In the genomic region with DNA sequence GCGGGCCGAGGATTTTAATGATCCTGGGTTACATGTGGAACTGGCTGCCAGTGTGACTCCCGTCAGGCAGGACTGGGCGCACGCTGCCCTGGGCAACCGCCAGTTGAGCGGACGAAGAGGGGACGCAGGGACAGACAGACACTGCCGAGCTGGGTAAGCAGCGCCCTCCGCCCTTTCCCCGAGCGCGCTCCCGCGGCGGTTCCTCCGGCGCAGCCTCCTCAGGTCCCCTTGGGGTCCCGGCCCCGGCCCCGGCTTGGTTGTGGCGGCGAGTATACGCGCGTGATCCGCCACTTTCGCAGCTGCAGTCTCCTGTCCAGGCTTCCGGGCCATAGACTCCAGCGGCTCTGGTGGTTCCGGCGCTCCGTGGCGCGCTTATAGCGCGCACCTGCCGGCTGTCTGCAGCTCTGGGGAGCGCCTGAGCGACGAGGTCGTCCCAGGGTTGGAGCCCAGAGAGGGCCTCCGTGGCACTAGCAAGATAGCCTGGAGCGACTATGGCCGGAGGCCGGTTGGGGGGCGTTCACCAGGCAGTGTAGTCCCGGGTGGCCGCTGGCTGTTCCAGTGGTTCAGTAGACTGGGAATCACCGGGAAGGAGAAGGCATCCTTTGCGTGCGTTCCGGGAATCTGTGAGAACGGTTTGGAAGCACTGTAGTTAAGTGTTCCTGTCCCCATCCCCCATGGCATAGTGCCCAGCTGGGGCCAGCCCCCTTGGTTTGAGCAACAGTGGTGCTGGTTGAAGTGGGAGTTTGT, we compare ENCODE assay signal across 9 mouse cellular contexts. TPM values are rescaled to one million over a fixed set of nuclear protein-coding genes. Genes with fewer than 3 reads are reported as not detected.
DNase-seq lines count a peak whose midpoint lies in the region; ATAC-seq and TF ChIP-seq lines count a peak whose summit lies in the region.
"Had no signal": no experiment of that assay in that cellular context is flagged by ENCODE, and none has a peak within 500 bp of the region (broad histone marks: within the 10 kb centered on the region; RNA-seq: fewer than 3 reads in every experiment).

No protein-coding gene starts in this region.

- ATAC-seq in embryonic facial prominence, embryonic 14.5 days (ENCODE audit: low read depth): peak; percentile 16
- peak; percentile 46 for ATAC-seq in heart, embryonic 12.5 days (ENCODE audit: insufficient number of reproducible peaks, low FRiP score)
- peak; percentile 27 for ATAC-seq in kidney, postnatal 0 days (replicated peaks; ENCODE audit: low FRiP score, low read depth)
- ATAC-seq in neural tube, embryonic 15.5 days (ENCODE audit: low FRiP score): peak; percentile 42

- H3K9me3 ChIP-seq in embryonic facial prominence, embryonic 14.5 days (ENCODE audit: control insufficient read depth, low read length): no peaks in the 10 kb centered on the region
- H3K9me3 ChIP-seq in heart, embryonic 12.5 days (replicated peaks): no peaks in the 10 kb centered on the region
- H3K9me3 ChIP-seq in kidney, postnatal 0 days (replicated peaks; ENCODE audit: low read length): no peaks in the 10 kb centered on the region
- H3K9me3 ChIP-seq in neural tube, embryonic 15.5 days (replicated peaks): no peaks in the 10 kb centered on the region

- TF ChIP-seq POLR2A in lung, adult 2 months (IDR thresholded peaks at IDR 0.05; ENCODE audit: borderline replicate concordance, extremely low read depth, low read depth, low read length): peak; percentile 23; the same call in 1 of the 2 replicates

- H3K27ac ChIP-seq in embryonic facial prominence, embryonic 14.5 days (replicated peaks; ENCODE audit: low read depth, low read length): peak overlapping the region; percentile 83
- H3K27ac ChIP-seq in heart, embryonic 12.5 days (ENCODE audit: poor library complexity, severe bottlenecking): peak overlapping the region; percentile 81
- H3K27ac ChIP-seq in kidney, postnatal 0 days: peak overlapping the region; percentile 84
- H3K27ac ChIP-seq in neural tube, embryonic 15.5 days (replicated peaks): peak overlapping the region; percentile 97

- peak overlapping the region; percentile 72 for H3K9ac ChIP-seq in embryonic facial prominence, embryonic 14.5 days (ENCODE audit: low read depth, low read length)
- H3K9ac ChIP-seq in heart, embryonic 12.5 days: peak overlapping the region; percentile 83
- H3K9ac ChIP-seq in kidney, postnatal 0 days (ENCODE audit: low read depth, low read length): peak overlapping the region; percentile 76
- peak overlapping the region; percentile 97 for H3K9ac ChIP-seq in neural tube, embryonic 15.5 days (replicated peaks)

- H3K36me3 ChIP-seq in embryonic facial prominence, embryonic 14.5 days (ENCODE audit: control insufficient read depth, insufficient read depth, low read length): no peaks in the 10 kb centered on the region
- no peaks in the 10 kb centered on the region for H3K36me3 ChIP-seq in heart, embryonic 12.5 days
- no peaks in the 10 kb centered on the region for H3K36me3 ChIP-seq in kidney, postnatal 0 days (ENCODE audit: insufficient read depth, low read length)
- no peaks in the 10 kb centered on the region for H3K36me3 ChIP-seq in neural tube, embryonic 15.5 days

- peaks cover 23% of the 10 kb centered on the region for H3K4me1 ChIP-seq in embryonic facial prominence, embryonic 14.5 days (ENCODE audit: control insufficient read depth, insufficient read depth, low read length)
- H3K4me1 ChIP-seq in heart, embryonic 12.5 days (replicated peaks): peaks cover 44% of the 10 kb centered on the region
- peaks cover 12% of the 10 kb centered on the region for H3K4me1 ChIP-seq in kidney, postnatal 0 days (replicated peaks; ENCODE audit: insufficient read depth, low read length)
- peaks cover 20% of the 10 kb centered on the region for H3K4me1 ChIP-seq in lung, adult 2 months (ENCODE audit: control insufficient read depth, insufficient read depth, low read length)
- H3K4me1 ChIP-seq in neural tube, embryonic 15.5 days: peaks cover 42% of the 10 kb centered on the region

- H3K4me3 ChIP-seq in embryonic facial prominence, embryonic 14.5 days (ENCODE audit: low read depth, low read length): peak overlapping the region; percentile 74
- H3K4me3 ChIP-seq in heart, embryonic 12.5 days: peak overlapping the region; percentile 80
- H3K4me3 ChIP-seq in kidney, postnatal 0 days (replicated peaks; ENCODE audit: low read depth, low read length): peak overlapping the region; percentile 78
- peak overlapping the region; percentile 91 for H3K4me3 ChIP-seq in lung, adult 2 months (replicated peaks; ENCODE audit: extremely low read depth, low read depth, low read length)
- peak overlapping the region; percentile 84 for H3K4me3 ChIP-seq in neural tube, embryonic 15.5 days (replicated peaks)

- H3K4me2 ChIP-seq in embryonic facial prominence, embryonic 14.5 days (ENCODE audit: low read depth, low read length): peak overlapping the region; percentile 97
- H3K4me2 ChIP-seq in heart, embryonic 12.5 days: peak overlapping the region; percentile 85
- H3K4me2 ChIP-seq in kidney, postnatal 0 days (ENCODE audit: low read length): peak overlapping the region; percentile 91
- peak overlapping the region; percentile 76 for H3K4me2 ChIP-seq in neural tube, embryonic 15.5 days

- no peaks in the 10 kb centered on the region for H3K27me3 ChIP-seq in embryonic facial prominence, embryonic 14.5 days (replicated peaks; ENCODE audit: control insufficient read depth, insufficient read depth, low read length)
- H3K27me3 ChIP-seq in heart, embryonic 12.5 days (replicated peaks): no peaks in the 10 kb centered on the region
- no peaks in the 10 kb centered on the region for H3K27me3 ChIP-seq in kidney, postnatal 0 days (ENCODE audit: insufficient read depth, low read length)
- H3K27me3 ChIP-seq in neural tube, embryonic 15.5 days (replicated peaks): no peaks in the 10 kb centered on the region

- WGBS in embryonic facial prominence, embryonic 14.5 days: under 1% methylated on average over 31 of the region's 56 CpGs
- WGBS in heart, embryonic 12.5 days: under 1% methylated on average over 56 of the region's 56 CpGs
- WGBS in kidney, postnatal 0 days: 0% methylated on average over 51 of the region's 56 CpGs
- under 1% methylated on average over 56 of the region's 56 CpGs for WGBS in lung, adult 2 months
- under 1% methylated on average over 55 of the region's 56 CpGs for WGBS in neural tube, embryonic 15.5 days

- peak; percentile 42 for DNase-seq in 3T3-L1 (ENCODE audit: low read depth, low spot score)
- DNase-seq in adrenal gland, postnatal 36 days: peak; percentile 71 to 76
- DNase-seq in embryonic facial prominence, embryonic 14.5 days (ENCODE audit: low spot score): peak; percentile 52
- DNase-seq in kidney, postnatal 0 days (ENCODE audit: low spot score): peak; percentile 44
- peak; percentile 77 for DNase-seq in lung, adult 2 months
- peak; percentile 11 to 12 for DNase-seq in thymus, postnatal 36 days

- no peak for TF ChIP-seq CTCF in kidney, postnatal 0 days (IDR thresholded peaks at IDR 0.05; ENCODE audit: low read depth)
- TF ChIP-seq CTCF in lung, adult 2 months (IDR thresholded peaks at IDR 0.05; ENCODE audit: insufficient read depth, low read length): no peak

RNA-seq across cellular contexts. Expression of a gene that starts 2.4 kb away (rescaled TPM):
- total RNA-seq in adrenal gland, postnatal 36 days (2021): 10 to 100 TPM in 1 of 2 experiments, 1 to 10 TPM in 1; 8.8 to 10.1 TPM
- 12.8 and 14.8 TPM in 2 replicates for polyA plus RNA-seq in embryonic facial prominence, embryonic 14.5 days (2014; fragmentation: Nextera tagmentation; extraction: Ambion mirVana)
- 8.0 and 9.5 TPM in 2 replicates for polyA plus RNA-seq in heart, embryonic 12.5 days (2016; fragmentation: Nextera tagmentation; extraction: Ambion mirVana)
- 2.6 and 2.8 TPM in 2 replicates for polyA plus RNA-seq in kidney, postnatal 0 days (2015; fragmentation: Nextera tagmentation; extraction: Ambion mirVana)
- polyA plus RNA-seq in lung, adult 2 months (2012; rRNA removed): 12.0 and 12.8 TPM in 2 replicates
- polyA plus RNA-seq in neural tube, embryonic 15.5 days (2015; fragmentation: Nextera tagmentation; extraction: Ambion mirVana): 37.7 and 42.4 TPM in 2 replicates
- total RNA-seq: neutrophil, adult 5-6 weeks had no signal

Comparison
In these comparisons a context has a peak if more than half of its experiments do, and no peak if none do; other contexts are left out.
1. Peak in every context shown above with its lines: DNase-seq, ATAC-seq, H3K4me3 ChIP-seq and H3K27ac ChIP-seq.
2. DNase-seq: peak in every context shown above with its lines; median percentile 77 in lung, adult 2 months; 74 in adrenal gland, postnatal 36 days; 52 in embryonic facial prominence, embryonic 14.5 days; 44 in kidney, postnatal 0 days; 42 in 3T3-L1; 12 in thymus, postnatal 36 days.